Mouse (Mus musculus) spleen, postnatal 14 days (tissue): ENCODE data around the gene Rps5.
A peak's percentile ranks its signal among the peaks of the same experiment; 100 is the strongest.
"Not testable (repeated sequence)": the region's sequence is repeated elsewhere in the genome, so short reads cannot be mapped to it uniquely, and the experiment has no call there.

Experiments used
- DNase-seq, 2 experiments: peaks; one replicate each; pipeline ENCODE4 v3.0.0; 2021 to 2022; ENCODE audit warnings: low spot score in 2 of 2

Rps5 gene

GRCm38 (mm10) chr7:12921705-12922465 lies at the start of gene Rps5:
TSS of gene Rps5 (plus strand) at chr7:12922290.
- peak; percentile 95 to 97 for DNase-seq

GRCm38 (mm10) chr7:12874301-12874700 lies 47.8 kb upstream of the Rps5 start:
- DNase-seq, result no peak

- DNase-seq, result no peak
Observed at GRCm38 (mm10) chr7:12880036-12880435, 42.1 kb upstream of the Rps5 start.

- DNase-seq, result not testable (repeated sequence)
Observed at GRCm38 (mm10) chr7:12880497-12880896, 41.6 kb upstream of the Rps5 start.

GRCm38 (mm10) chr7:12880911-12881660 lies 41.0 kb upstream of the Rps5 start, which contains the start of gene Zfp128:
TSS of gene Zfp128 (plus strand) at chr7:12881177.
- DNase-seq, result peak; percentile 79 to 87

- no peak for DNase-seq
Observed at GRCm38 (mm10) chr7:12886563-12887266, 35.4 kb upstream of the Rps5 start.

- DNase-seq, result no peak
Observed at GRCm38 (mm10) chr7:12887585-12887984, 34.5 kb upstream of the Rps5 start.

- DNase-seq, result no peak
Observed at GRCm38 (mm10) chr7:12890928-12891327, 31.2 kb upstream of the Rps5 start.

- DNase-seq, result no peak
Observed at GRCm38 (mm10) chr7:12891334-12891733, 30.8 kb upstream of the Rps5 start.

GRCm38 (mm10) chr7:12897655-12898410 lies 24.3 kb upstream of the Rps5 start, which contains the start of gene Zscan22:
TSS of gene Zscan22 (plus strand) at chr7:12897815.
- peak; percentile 42 to 76 for DNase-seq

GRCm38 (mm10) chr7:12901517-12901916 lies 20.6 kb upstream of the Rps5 start:
- no peak for DNase-seq

- DNase-seq, result no peak
Observed at GRCm38 (mm10) chr7:12903623-12904022, 18.5 kb upstream of the Rps5 start.

- DNase-seq, result no peak
Observed at GRCm38 (mm10) chr7:12905146-12905545, 16.9 kb upstream of the Rps5 start.

GRCm38 (mm10) chr7:12909498-12909962 lies 12.6 kb upstream of the Rps5 start:
- DNase-seq, result peak; percentile 71 to 87

GRCm38 (mm10) chr7:12910181-12910668 lies 11.9 kb upstream of the Rps5 start:
- peak; percentile 11 to 24 for DNase-seq

- no peak for DNase-seq
Observed at GRCm38 (mm10) chr7:12913556-12913955, 8.5 kb upstream of the Rps5 start.

GRCm38 (mm10) chr7:12920495-12920894 lies 1.6 kb upstream of the Rps5 start:
- not testable (repeated sequence) for DNase-seq

GRCm38 (mm10) chr7:12921318-12921704 lies 779 bp upstream of the Rps5 start:
- no peak for DNase-seq

- no peak for DNase-seq
Observed at GRCm38 (mm10) chr7:12922729-12923128, 639 bp downstream of the Rps5 start.

- no peak for DNase-seq
Observed at GRCm38 (mm10) chr7:12926316-12926715, 4.2 kb downstream of the Rps5 start.

GRCm38 (mm10) chr7:12927191-12927680 lies 5.1 kb downstream of the Rps5 start, which contains the start of gene Rnf225:
TSS of gene Rnf225 (plus strand) at chr7:12927416.
- DNase-seq, result no peak
